Mouse (Mus musculus) cerebellum, postnatal 25 days (tissue): ENCODE results near the gene Cntnap1.

ENCODE experiments used
- DNase-seq, 2 experiments: peaks; one replicate each; pipeline ENCODE4 v3.0.0; 2021; ENCODE audit warnings: mixed read lengths in 2 of 2

Cntnap1 gene

DNA sequence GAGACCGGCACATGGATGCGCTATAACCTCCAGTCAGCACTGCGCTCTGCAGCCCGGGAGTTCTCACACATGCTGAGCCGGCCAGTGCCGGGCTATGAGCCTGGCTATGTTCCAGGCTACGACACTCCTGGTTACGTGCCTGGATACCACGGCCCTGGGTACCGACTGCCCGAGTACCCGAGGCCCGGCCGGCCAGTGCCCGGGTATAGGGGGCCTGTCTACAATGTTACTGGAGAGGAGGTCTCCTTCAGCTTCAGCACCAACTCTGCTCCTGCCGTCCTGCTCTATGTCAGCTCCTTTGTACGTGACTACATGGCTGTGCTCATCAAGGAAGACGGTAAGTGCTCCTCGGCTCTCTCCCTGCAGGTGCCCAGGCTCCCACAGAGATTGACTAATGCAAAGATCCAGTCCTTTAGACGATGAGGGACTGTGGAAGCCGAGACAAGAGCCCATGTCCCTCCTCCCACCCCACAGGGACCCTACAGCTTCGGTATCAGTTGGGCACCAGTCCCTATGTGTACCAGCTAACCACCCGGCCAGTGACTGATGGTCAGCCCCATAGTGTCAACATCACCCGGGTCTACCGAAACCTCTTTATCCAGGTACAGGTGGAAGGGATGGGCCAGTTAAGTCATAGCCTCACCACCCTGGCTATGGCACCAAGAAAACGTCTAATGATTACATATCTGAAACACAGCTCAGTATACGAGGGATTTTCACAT lies 16.4 kb downstream of the Cntnap1 start:
- peak; percentile 71 to 77 for DNase-seq

GRCm38 (mm10) chr11:101187541-101187940 lies 17.2 kb downstream of the Cntnap1 start:
- peak; percentile 39 to 49 for DNase-seq

- peak; percentile 89 to 92 for DNase-seq
Measured at GRCm38 (mm10) chr11:101188166-101188805, 18.0 kb downstream of the Cntnap1 start.

DNA sequence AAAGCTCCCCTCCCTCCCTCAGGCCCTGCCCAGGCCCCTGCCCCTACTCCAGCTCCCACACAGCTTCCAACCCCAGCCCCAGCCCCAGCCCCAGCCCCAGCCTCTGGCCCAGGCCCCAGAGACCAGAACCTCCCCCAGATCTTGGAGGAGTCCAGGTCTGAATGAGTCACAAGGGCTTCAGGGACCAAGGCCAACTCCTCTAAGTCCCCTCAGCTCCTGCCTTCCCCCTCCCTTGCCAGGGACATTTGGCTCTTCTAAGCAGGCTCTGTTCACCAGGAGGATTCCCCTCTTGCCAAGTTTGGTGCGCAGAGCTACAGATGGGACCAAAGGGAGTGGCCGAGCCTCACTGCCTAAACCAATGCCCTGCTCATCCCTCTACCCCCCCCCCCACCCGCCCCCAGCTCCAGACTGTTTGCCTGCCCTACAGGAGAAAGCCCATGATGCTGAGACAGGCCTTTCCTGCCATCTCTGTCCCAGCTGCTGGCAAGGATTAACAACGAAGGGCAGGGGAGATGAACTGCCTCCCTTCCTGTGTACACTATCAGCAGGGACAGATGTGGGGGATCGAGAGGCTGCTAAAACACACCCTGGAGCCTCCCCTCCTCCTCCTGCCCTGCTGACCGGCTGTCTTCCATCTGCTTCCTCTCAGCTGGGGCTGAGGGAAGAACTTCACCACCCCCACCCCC lies 19.3 kb downstream of the Cntnap1 start:
- peak; percentile 88 to 93 for DNase-seq

DNA sequence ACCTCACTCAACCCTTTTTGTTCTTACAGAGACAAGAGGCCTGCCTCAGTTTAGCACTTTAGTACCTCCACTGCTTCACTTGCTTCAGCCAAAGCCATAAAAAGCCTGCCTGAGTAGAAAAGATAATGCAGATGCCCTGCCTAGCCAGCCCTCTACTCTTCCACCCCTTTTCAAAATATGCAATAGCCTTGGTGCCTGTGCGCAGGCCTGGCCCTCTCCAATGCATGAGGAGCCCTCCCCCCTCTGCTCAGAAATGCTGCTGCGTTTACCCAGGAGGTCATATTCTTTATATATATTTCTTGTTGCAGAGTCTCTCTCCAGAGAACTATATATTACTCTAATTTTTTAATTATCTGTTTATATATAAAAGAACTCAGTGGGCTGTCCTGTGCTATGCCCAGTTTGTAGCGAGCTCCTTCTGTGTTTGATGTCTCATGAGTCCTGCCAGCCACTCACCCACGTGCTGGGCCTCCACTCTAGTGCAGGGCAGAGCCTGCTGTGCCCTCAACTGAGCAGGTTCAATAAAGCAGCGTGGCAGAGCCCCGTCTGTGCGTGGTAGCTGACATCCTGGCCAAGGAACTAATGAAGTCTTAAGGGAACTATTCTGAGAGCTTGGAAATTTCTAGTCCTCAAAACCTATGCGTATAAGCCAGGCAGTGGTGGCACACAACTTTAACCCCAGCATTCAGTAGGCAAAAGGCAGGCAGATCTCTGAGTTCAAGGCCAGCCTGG lies 20.0 kb downstream of the Cntnap1 start:
- peak; percentile 54 to 59 for DNase-seq

DNA sequence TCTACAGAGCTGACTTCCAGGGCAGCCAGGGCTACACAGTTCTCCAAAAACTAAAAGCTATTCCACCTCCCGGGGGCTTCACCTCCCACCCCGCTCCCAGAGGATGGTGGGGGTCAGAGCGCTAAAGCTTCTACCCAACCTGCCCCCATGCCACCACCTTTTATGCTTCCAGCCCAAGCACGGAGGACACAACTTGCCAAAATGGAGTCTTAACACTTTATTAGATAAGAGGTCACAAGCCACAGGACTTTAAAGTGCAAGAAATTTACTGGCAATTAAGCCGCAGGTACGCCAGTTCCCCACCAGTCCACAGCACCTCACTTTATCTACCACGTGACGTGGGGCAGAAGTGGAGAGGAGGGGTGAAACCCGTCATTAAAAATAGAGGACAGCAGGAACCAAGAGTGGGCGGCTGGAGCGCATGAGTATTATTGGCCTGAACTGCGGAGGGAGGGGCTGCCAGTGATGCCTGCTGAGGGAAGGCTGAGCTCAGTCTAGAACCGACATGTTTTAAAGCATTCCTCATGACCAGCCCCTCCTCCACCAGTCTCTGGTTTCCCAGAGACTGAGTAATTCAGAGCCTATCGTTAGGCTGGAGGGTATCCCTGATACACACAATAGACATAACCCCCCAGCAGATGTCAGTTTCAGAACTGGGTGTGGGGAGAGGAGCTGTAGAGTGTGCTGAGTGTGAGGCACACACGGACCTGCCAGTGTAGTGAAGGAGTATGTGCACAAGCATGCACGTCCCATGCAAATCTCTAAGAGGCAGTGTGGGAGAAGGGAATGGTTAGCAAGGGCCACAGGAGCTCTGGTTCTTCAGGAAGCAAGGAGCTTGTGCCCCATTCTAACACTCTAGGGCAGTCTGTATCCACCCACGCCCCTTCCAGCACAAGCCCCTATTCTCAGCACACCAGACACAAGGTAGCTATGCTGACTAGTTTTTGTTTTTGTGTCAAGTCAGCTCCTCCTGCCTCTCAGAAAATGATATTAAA lies 20.9 kb downstream of the Cntnap1 start:
- DNase-seq, result peak; percentile 65 to 69

DNA sequence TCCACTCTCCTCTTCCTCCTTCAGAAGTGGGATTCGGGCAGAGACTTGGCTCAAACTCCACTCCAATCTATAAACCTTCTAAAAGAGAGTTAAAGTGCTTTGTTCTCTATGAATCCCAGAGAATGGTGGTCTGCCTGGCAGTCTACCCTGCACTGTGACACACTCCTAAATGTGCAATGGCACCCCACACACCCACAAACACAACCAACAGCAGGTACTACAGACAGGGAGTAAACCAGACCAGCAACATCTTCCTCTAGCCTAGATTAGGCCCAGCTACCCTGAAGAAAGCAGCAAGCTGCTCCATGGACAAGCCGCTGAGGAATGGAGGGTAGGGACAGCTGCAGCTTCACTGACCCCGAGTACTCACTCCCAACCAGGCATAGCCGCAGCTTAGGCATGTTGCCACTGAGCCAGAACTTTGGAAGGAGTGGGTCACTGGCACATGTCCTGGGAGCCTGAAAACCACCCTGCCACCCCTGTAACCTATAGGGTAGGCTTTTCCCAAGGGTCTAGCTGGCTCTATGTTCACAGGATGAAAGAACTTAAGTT lies 21.7 kb downstream of the Cntnap1 start:
- peak; percentile 53 to 59 for DNase-seq

DNA sequence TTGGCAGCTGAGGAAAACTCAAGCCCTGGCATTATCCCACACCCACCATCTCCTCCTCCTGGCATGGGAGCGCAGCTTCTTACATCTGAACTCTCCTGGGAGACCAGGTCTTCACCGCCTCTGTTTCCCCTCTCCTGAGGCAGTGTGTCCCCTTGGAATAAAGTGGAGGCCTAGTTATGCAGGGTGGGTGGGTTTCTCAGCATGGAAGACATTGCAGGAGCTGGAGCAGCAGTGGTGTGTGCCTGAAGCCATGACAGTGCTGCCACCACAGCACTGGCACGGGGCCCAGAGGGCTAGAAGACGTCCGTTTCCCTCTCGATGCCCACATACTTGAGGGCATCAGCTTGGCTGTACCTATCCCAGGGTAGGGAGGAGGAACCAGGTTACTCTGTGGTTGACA lies 22.3 kb downstream of the Cntnap1 start:
- peak in 1 of 2 experiments; percentile 73 for DNase-seq

DNA sequence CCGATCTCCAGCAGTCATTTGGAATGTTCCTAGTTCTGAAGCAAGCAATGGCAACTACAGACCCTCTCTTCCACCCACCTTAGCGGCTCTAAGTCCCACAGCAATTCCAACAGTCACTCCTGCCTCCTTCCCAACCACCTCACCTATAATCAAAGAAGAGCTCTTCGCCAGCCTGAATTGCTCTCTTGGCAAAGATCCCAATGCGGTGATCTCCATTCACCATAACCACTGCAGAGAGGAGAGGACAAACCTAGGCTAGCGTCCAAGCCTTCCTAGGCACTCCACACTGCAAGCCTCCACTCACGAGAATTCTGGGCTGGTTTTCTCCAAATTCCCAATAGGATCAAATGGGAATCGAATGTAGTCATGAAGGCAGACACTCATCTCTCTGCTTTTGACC lies 22.8 kb downstream of the Cntnap1 start:
- peak in 1 of 2 experiments; percentile 61 for DNase-seq

- DNase-seq, result peak; percentile 36 to 55
Measured at GRCm38 (mm10) chr11:101194137-101194536, 23.8 kb downstream of the Cntnap1 start.

DNA sequence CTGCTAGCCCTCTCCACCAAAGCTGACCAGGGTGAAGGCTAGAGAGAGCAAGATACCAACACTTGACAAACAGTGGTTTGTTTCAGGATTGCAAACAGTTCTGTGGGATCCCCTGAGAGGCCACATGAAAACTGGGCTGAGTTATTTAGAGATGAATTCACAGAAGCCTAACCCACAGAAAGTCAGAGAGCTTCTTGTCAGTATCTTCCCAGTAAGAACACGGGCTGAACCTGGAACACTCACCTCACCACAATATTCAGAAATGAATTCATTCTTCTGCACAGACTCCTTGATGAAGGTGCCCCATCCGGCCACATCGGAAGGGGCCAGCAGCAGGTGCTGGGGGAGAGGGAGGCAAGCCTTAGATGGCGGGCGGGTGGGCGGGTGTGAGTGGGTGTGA lies 24.3 kb downstream of the Cntnap1 start:
- peak in 1 of 2 experiments; percentile 6 for DNase-seq

DNA sequence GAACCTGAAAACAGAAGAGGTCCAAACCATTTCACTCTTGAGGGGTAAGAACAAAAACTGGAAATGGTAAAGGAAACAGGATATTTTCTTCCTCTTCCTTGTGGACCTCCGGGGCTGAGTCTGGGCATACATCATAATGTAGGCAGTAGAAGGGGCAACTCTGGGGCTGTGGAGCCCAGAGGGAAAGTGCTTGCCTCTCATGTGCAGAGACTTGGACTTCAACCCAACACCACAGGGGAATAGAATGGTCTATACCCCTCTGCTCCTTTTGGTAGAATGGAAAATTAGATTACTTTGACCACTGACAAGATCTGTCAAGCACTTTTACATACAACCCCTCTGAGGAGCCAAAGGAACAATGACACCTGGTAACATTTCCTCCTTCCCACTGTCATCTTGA lies 24.8 kb downstream of the Cntnap1 start:
- peak in 1 of 2 experiments; percentile 4 for DNase-seq

- DNase-seq, result peak in 1 of 2 experiments; percentile 7
Measured at GRCm38 (mm10) chr11:101195571-101195970, 25.2 kb downstream of the Cntnap1 start.

GRCm38 (mm10) chr11:101196175-101196574 lies 25.9 kb downstream of the Cntnap1 start:
- DNase-seq, result no peak

DNA sequence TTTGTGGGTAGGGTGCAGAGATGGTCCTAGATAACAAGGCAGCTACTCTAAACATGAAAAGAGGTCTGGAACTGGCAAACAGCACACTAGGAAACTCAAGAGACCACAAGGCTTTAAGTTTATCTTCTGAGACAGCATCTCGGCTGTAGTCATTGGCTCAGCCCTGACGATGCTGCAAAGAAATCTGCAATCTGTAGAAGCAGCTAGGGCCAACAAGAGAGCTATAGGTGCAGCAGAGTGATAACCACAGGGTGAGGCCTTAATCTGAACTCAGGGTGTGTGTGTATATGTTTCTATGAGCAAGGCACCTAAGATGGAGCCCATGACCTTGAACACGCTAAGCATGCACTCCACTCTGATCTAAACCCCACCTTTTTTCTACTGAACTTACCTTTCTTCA lies 29.2 kb downstream of the Cntnap1 start:
- no peak for DNase-seq

- DNase-seq, result peak; percentile 75 to 81
Measured at GRCm38 (mm10) chr11:101200986-101201385, 30.7 kb downstream of the Cntnap1 start.

- peak; percentile 23 to 32 for DNase-seq
Measured at GRCm38 (mm10) chr11:101211970-101212369, 41.6 kb downstream of the Cntnap1 start.

- no peak for DNase-seq
Measured at GRCm38 (mm10) chr11:101216936-101217335, 46.6 kb downstream of the Cntnap1 start.

DNA sequence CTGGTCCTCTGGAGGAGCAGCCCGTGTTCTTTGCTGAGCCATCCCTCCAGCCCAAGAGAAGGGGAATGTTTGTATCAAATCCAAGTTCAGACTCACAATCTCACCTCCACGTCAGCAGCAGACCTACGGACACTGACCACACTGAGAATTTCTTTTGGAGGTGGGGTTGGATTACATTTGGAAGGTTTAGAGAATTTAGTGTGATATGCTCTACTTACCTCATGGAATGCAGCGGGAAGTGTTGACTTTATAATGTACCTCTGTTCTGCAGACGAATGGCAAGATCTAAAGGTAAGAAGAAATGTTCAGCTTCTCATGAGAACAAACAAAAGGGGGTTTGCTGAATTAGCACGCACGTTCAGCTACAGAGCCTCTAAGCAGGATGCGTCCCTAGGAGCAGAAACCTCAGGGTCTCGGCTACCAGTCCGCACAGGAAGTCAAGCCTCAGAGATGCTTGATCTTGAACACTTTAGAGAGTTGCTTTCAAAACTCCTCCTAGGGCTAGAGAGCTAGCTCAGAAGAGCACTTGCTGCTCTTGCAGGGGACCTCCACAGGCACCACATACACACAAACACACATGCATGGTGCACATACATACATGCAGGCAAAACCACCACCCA lies 48.2 kb downstream of the Cntnap1 start:
- no peak for DNase-seq

GRCm38 (mm10) chr11:101220853-101221252 lies 50.5 kb downstream of the Cntnap1 start:
- no peak for DNase-seq
